Comparison of ENCODE assay signal across 8 mouse cellular contexts in genomic region chr7:110629892-110630666, GRCm38 (mm10). TPM values are rescaled to one million over a fixed set of nuclear protein-coding genes. Genes with fewer than 3 reads are reported as not detected.
A peak's percentile ranks its signal among the peaks of the same experiment; 100 is the strongest.
DNase-seq lines count a peak whose midpoint lies in the region; ATAC-seq and TF ChIP-seq lines count a peak whose summit lies in the region.

No protein-coding gene starts in this region.

- H3K27me3 ChIP-seq in embryonic facial prominence, embryonic 13.5 days, result peaks cover 72% of the 10 kb centered on the region
- H3K27me3 ChIP-seq in heart, embryonic 10.5 days (ENCODE audit: insufficient read depth, poor library complexity, severe bottlenecking), result peaks cover 58% of the 10 kb centered on the region
- H3K27me3 ChIP-seq in kidney, embryonic 15.5 days, result peaks cover 62% of the 10 kb centered on the region
- H3K27me3 ChIP-seq in liver, adult 2 months (ENCODE audit: control insufficient read depth, insufficient read depth, low read length), result no peaks in the 10 kb centered on the region
- H3K27me3 ChIP-seq in myocyte (ENCODE audit: control insufficient read depth, insufficient read depth, insufficient read length), result no peaks in the 10 kb centered on the region

- peak overlapping the region; percentile 51 for H3K4me3 ChIP-seq in embryonic facial prominence, embryonic 13.5 days
- H3K4me3 ChIP-seq in heart, embryonic 10.5 days, result peak overlapping the region; percentile 70
- H3K4me3 ChIP-seq in kidney, embryonic 15.5 days (replicated peaks), result peak overlapping the region; percentile 50
- H3K4me3 ChIP-seq in liver, adult 2 months (ENCODE audit: insufficient read depth, low read depth, low read length), result peak overlapping the region; percentile 66
- peak overlapping the region; percentile 20 for H3K4me3 ChIP-seq in myocyte

- no peaks in the 10 kb centered on the region for H3K79me2 ChIP-seq in liver, adult 2 months (ENCODE audit: control insufficient read depth, insufficient read depth, low read length)
- no peaks in the 10 kb centered on the region for H3K79me2 ChIP-seq in myocyte (ENCODE audit: control insufficient read depth, insufficient read depth)

- DNase-seq in 416B (ENCODE audit: low read depth), result peak; percentile 88
- DNase-seq in adrenal gland, postnatal 36 days, result peak; percentile 88 to 92
- peak; percentile 93 for DNase-seq in heart, embryonic 10.5 days (ENCODE audit: low spot score)
- DNase-seq in liver, adult 2 months (ENCODE audit: extremely low read depth, low read depth, low spot score), result peak; percentile 68
- peak; percentile 73 to 90 for DNase-seq in spleen, postnatal 4 days (ENCODE audit: low spot score in 2 of 2)

- peak; percentile 92 for TF ChIP-seq CTCF in liver, adult 2 months (IDR thresholded peaks at IDR 0.05; ENCODE audit: low read depth, low read length)

- peak overlapping the region; percentile 69 for H3K9ac ChIP-seq in embryonic facial prominence, embryonic 13.5 days
- peak overlapping the region; percentile 57 for H3K9ac ChIP-seq in kidney, embryonic 15.5 days
- H3K9ac ChIP-seq in liver, adult 2 months (ENCODE audit: low read depth, low read length), result peak overlapping the region; percentile 73

- TF ChIP-seq POLR2A in liver, adult 2 months (IDR thresholded peaks at IDR 0.05; ENCODE audit: extremely low read depth, insufficient read depth, low read length), result no peak
- peak; percentile 58 for TF ChIP-seq POLR2A in myocyte (IDR thresholded peaks at IDR 0.05; ENCODE audit: insufficient read length, low read depth)

- H3ac ChIP-seq in myocyte (ENCODE audit: control insufficient read depth, insufficient read length), result no peak overlapping the region

- WGBS in embryonic facial prominence, embryonic 13.5 days, result 1% methylated on average over 34 of the region's 36 CpGs
- under 1% methylated on average over 33 of the region's 36 CpGs for WGBS in heart, embryonic 10.5 days
- WGBS in kidney, embryonic 15.5 days, result 2% methylated on average over 36 of the region's 36 CpGs
- WGBS in liver, adult 2 months, result 3% methylated on average over 36 of the region's 36 CpGs

- no peaks in the 10 kb centered on the region for H3K9me3 ChIP-seq in embryonic facial prominence, embryonic 13.5 days
- no peaks in the 10 kb centered on the region for H3K9me3 ChIP-seq in heart, embryonic 10.5 days
- H3K9me3 ChIP-seq in kidney, embryonic 15.5 days (replicated peaks), result no peaks in the 10 kb centered on the region

- no peaks in the 10 kb centered on the region for H3K36me3 ChIP-seq in embryonic facial prominence, embryonic 13.5 days
- H3K36me3 ChIP-seq in heart, embryonic 10.5 days, result no peaks in the 10 kb centered on the region
- H3K36me3 ChIP-seq in kidney, embryonic 15.5 days, result no peaks in the 10 kb centered on the region
- no peaks in the 10 kb centered on the region for H3K36me3 ChIP-seq in liver, adult 2 months (ENCODE audit: control insufficient read depth, insufficient read depth, low read length)
- H3K36me3 ChIP-seq in myocyte (ENCODE audit: control insufficient read depth, insufficient read depth), result no peaks in the 10 kb centered on the region

- peaks cover 52% of the 10 kb centered on the region for H3K4me1 ChIP-seq in embryonic facial prominence, embryonic 13.5 days
- peaks cover 61% of the 10 kb centered on the region for H3K4me1 ChIP-seq in heart, embryonic 10.5 days
- H3K4me1 ChIP-seq in kidney, embryonic 15.5 days, result peaks cover 54% of the 10 kb centered on the region
- H3K4me1 ChIP-seq in liver, adult 2 months (ENCODE audit: control insufficient read depth, insufficient read depth, low read length), result peaks cover 19% of the 10 kb centered on the region

- peak overlapping the region; percentile 87 for H3K4me2 ChIP-seq in embryonic facial prominence, embryonic 13.5 days
- H3K4me2 ChIP-seq in kidney, embryonic 15.5 days, result peak overlapping the region; percentile 90
- H3K4me2 ChIP-seq in myocyte (ENCODE audit: low read depth), result peak overlapping the region; percentile 92

- peak; percentile 75; the same call in 1 of the 2 replicates for ATAC-seq in embryonic facial prominence, embryonic 13.5 days (ENCODE audit: insufficient number of reproducible peaks, insufficient read depth, low FRiP score, low TSS enrichment, low read depth)
- ATAC-seq in kidney, embryonic 15.5 days (replicated peaks; ENCODE audit: low FRiP score), result peak; percentile 86

- H3K27ac ChIP-seq in embryonic facial prominence, embryonic 13.5 days, result no peak overlapping the region
- H3K27ac ChIP-seq in heart, embryonic 10.5 days, result peak overlapping the region; percentile 88
- peak overlapping the region; percentile 13; the same call in 1 of the 2 replicates for H3K27ac ChIP-seq in kidney, embryonic 15.5 days
- no peak overlapping the region for H3K27ac ChIP-seq in liver, adult 2 months (replicated peaks; ENCODE audit: insufficient read depth, low read depth, low read length)

TF ChIP-seq in myocyte, 11 proteins besides CTCF, POLR2A, EP300 and RAD21:
- TF ChIP-seq SRF (IDR thresholded peaks at IDR 0.05; ENCODE audit: control insufficient read depth, insufficient read length, low read depth), result no peak
- TF ChIP-seq MYOG (IDR thresholded peaks at IDR 0.05; ENCODE audit: control insufficient read depth in 1 of 3, insufficient read depth in 1 of 3, insufficient read length in 2 of 3, low read depth in 2 of 3), result peak; percentile 70 to 100 (median 100)
- no peak for TF ChIP-seq REST (IDR thresholded peaks at IDR 0.05; ENCODE audit: insufficient read depth, insufficient read length)
- peak; percentile 89 for TF ChIP-seq TCF3 (IDR thresholded peaks at IDR 0.05; ENCODE audit: insufficient read length, low read depth)
- no peak for TF ChIP-seq USF1 (IDR thresholded peaks at IDR 0.05; ENCODE audit: low read depth)
- peak; percentile 42 for TF ChIP-seq POLR2AphosphoS2 (IDR thresholded peaks at IDR 0.05; ENCODE audit: insufficient read length, low read depth)
- peak; percentile 98 for TF ChIP-seq CEBPB (IDR thresholded peaks at IDR 0.05; ENCODE audit: insufficient read depth, poor library complexity, severe bottlenecking)
- no peak for TF ChIP-seq MAX (IDR thresholded peaks at IDR 0.05; ENCODE audit: low read depth)
- peak in 2 of 3 experiments; percentile 98 to 100 for TF ChIP-seq MYOD1 (IDR thresholded peaks at IDR 0.05; ENCODE audit: control insufficient read depth in 1 of 3, insufficient read length in 2 of 3, low read depth in 2 of 3)
- TF ChIP-seq TCF12 (IDR thresholded peaks at IDR 0.05; ENCODE audit: insufficient read depth, poor library complexity, severe bottlenecking), result peak; percentile 75

RNA-seq across cellular contexts. Expression of gene Adm, which starts 2.6 kb away (rescaled TPM):
- 10 to 100 TPM; 13.6 to 13.7 TPM for total RNA-seq in adrenal gland, postnatal 36 days (2021)
- polyA plus RNA-seq in embryonic facial prominence, embryonic 13.5 days (2015; fragmentation: Nextera tagmentation; extraction: Ambion mirVana), result 2.9 TPM in 2 replicates
- polyA plus RNA-seq in heart, embryonic 10.5 days (2016; fragmentation: Nextera tagmentation; extraction: Ambion mirVana), result 9.3 and 13.1 TPM in 2 replicates
- polyA plus RNA-seq in kidney, embryonic 15.5 days (2015; fragmentation: Nextera tagmentation; extraction: Ambion mirVana), result 9.9 and 12.5 TPM in 2 replicates
- 1.3 and 3.0 TPM in 2 replicates for total RNA-seq in liver, adult 2 months (2014; rRNA removed)
- polyA plus RNA-seq in liver, adult 2 months (2012; rRNA removed), result 1.5 and 2.5 TPM in 2 replicates
- polyA plus RNA-seq in myocyte (2012; fragmentation: generic; extraction: Trizol), result 1.2 TPM

RNA-seq across cellular contexts. Expression of gene Sbf2, which starts 15.4 kb away (rescaled TPM):
- total RNA-seq in adrenal gland, postnatal 36 days (2021), result 10 to 100 TPM; 44.8 to 48.5 TPM
- polyA plus RNA-seq in embryonic facial prominence, embryonic 13.5 days (2015; fragmentation: Nextera tagmentation; extraction: Ambion mirVana), result 29.9 and 31.6 TPM in 2 replicates
- polyA plus RNA-seq in heart, embryonic 10.5 days (2016; fragmentation: Nextera tagmentation; extraction: Ambion mirVana), result 28.6 and 33.4 TPM in 2 replicates
- polyA plus RNA-seq in kidney, embryonic 15.5 days (2015; fragmentation: Nextera tagmentation; extraction: Ambion mirVana), result 38.5 and 38.9 TPM in 2 replicates
- 19.6 and 19.7 TPM in 2 replicates for total RNA-seq in liver, adult 2 months (2014; rRNA removed)
- polyA plus RNA-seq in liver, adult 2 months (2012; rRNA removed), result 6.6 and 7.2 TPM in 2 replicates
- polyA plus RNA-seq in myocyte (2012; fragmentation: generic; extraction: Trizol), result 11.3 TPM

Comparison
In these comparisons a context has a peak if more than half of its experiments do, and no peak if none do; other contexts are left out.
1. H3K27ac ChIP-seq: peak in heart, embryonic 10.5 days (single experiment) and kidney, embryonic 15.5 days (single experiment); none in embryonic facial prominence, embryonic 13.5 days (single experiment) and liver, adult 2 months (single experiment).
2. H3K4me3 ChIP-seq: peak in every context shown above with its lines; median percentile 70 in heart, embryonic 10.5 days; 66 in liver, adult 2 months; 51 in embryonic facial prominence, embryonic 13.5 days; 50 in kidney, embryonic 15.5 days; 20 in myocyte.
3. Peak in every context shown above with its lines, with median percentiles within 50 percentile points of each other: DNase-seq, H3K4me2 ChIP-seq and H3K9ac ChIP-seq.